Mouse (Mus musculus): ENCODE data around the gene Cux2.
A peak's percentile ranks its signal among the peaks of the same experiment; 100 is the strongest.

Cux2 gene

DNA sequence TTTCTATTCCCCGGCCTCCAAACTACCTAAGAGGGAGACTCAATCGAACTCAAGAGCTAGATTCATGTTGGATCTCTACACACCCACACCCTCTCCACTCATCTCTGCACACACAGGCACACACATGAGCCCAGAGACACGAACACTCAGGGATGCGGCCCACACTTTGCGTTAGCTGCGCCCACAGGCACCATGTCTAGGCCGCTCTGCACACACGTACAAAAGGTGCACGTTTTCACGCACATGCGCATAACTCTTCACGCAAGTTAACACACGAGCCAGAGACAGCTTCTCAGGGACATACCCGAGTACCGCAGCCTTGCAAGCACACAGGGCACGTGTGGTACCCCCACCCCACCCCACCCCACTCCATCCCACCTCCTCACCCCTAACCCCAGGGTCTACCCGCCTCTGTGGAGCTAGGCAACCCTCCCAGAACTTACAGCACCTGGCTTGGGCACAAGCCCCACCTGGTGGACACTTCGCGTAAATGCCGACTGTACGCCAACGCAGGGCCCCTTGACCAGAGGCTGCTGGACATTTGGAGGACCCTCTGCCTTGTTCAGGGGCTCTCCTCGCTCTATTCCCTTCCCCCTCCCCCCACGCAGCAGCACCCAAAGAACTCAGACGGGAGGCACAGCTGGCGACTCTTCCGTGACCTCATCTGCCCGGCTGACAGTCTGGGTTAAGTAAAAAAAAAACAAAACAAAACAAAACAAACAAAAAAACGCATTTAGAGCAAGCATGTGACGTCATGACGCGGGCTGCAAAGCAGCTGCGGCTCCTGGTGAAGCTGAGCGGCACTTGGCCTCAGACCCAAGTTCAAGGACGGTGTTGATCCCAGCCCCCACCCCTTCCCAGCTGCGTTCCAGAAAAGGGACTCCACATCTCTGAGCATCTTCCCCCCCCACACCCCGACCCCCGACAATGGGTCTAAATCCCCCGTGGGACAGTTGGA is 9.4 kb upstream of the Cux2 start:
- DNase-seq, result peak; percentile 60 to 73

DNA sequence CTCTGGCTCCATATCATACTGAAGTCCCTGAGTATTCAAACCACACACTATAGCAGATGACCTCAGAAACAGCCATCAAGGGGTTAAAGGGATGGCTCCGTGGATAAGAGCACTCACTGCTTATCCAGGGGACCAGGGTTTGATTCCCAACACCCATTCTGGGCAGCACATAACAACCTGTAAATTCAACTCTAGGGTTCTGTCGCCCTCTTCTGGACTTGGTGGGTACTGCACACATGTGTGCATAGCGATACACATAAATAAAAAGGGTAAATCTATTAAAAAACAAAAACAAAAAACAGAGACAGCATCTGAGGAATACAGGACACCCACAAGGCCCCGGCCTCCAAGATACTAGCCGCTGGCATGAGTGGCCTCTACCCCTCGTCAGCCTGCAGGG is 7.7 kb upstream of the Cux2 start:
- DNase-seq, result no peak

DNA sequence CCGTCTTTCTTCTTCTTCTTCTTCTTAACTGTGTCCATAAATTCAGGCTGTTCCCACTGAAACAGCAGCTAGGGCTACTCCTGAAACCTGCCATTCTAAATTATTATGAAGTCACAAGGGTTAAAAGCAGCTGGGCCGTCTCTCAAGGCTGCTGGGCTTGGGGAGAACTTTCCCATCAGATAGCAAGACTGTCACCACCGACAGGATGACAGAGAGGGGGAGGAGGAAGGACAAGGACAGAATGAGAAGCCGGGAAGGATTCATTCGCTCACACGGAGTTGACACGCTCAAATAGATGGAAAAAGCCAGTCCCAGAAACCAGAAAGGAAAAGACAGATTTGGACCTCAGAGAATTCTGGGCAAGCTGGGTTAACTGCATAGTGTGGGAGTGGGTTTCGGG is 6.7 kb upstream of the Cux2 start:
- no peak for DNase-seq

DNA sequence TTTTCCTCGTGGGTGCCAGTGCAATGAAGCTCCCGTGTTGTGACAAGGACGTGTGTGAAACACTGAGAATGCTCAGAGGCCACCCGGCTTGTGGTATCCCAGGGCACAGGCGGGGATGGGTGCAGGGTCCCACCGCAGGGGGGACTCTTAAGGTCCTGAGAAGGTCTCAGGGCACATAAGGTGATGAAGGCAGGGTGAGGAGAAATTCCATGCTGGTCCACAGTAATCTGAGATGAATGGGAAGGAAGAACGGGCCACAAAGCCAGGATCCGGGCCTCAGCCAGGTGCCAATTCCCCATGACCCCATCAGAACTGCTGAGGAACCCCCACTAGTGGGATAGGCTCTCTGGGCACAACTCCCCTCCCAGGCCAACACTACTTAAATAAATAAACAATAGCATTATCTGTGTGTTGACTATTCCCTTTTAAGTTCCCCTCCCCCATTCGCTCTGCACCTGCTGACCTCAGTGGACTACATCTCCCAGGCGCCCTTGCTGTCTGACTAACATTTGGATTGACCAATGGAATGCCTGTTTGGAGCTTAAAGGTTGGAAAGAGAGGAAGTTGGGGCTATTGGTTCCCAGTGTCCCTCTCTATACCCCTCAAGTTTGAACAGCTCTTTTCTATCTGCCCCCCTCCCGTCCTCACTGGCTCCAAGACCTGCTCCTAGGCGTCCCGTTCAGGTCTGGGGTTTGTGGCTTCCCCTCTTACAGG is 4.4 kb upstream of the Cux2 start:
- peak in 1 of 2 experiments; percentile 38 for DNase-seq

DNA sequence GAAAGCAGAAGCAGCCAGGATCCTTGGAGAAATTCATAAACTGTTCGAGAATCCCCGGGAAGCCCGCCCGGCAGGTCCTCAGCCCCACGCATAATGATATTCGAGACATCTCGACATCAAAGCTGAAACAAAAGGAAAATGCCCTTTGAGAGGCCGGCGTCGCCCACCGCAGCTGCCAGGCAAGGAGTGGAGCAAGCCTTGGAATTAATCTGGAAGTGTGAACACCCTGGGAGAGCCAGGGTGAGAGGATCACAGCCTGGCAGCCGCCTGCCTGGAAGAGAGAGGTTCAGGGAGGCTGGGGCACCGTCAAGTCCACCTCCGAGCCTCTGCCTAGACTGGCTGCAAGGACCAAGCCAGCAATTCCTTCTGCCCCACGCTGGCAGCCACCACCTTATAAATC is 3.7 kb upstream of the Cux2 start:
- DNase-seq, result no peak

DNA sequence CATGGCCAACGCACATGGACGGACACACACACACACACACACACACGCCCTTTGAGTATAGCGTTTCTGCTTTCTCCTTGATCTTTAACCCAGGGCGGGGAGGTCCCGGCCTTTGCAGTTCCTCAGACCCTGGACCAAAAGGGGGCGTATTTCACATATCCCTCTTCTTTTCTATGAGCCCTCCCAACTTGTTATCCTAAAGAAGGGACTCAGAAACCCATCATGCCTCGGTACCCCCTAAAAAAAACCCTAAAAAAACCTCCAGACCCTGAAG is 867 bp upstream of the Cux2 start:
- no peak for DNase-seq

DNA sequence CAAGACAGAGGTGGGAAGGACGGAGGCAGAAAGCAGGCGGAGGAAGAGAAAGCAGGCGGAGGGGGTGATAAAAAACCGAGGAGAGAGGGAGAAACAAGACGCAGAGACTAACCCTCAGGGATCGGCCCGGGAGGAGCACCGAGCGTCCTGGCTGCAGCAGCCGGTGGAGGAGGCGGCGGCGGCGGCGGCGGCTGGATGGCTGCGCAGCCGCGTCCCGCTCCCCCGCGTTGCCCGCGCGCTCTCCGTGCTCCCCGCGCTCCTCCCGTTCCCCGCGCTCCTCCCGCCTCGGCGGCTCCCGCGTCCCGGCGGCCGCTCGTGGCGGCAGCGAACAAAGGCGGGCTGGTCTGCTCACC is 262 bp downstream of the Cux2 start:
- no peak for DNase-seq

DNA sequence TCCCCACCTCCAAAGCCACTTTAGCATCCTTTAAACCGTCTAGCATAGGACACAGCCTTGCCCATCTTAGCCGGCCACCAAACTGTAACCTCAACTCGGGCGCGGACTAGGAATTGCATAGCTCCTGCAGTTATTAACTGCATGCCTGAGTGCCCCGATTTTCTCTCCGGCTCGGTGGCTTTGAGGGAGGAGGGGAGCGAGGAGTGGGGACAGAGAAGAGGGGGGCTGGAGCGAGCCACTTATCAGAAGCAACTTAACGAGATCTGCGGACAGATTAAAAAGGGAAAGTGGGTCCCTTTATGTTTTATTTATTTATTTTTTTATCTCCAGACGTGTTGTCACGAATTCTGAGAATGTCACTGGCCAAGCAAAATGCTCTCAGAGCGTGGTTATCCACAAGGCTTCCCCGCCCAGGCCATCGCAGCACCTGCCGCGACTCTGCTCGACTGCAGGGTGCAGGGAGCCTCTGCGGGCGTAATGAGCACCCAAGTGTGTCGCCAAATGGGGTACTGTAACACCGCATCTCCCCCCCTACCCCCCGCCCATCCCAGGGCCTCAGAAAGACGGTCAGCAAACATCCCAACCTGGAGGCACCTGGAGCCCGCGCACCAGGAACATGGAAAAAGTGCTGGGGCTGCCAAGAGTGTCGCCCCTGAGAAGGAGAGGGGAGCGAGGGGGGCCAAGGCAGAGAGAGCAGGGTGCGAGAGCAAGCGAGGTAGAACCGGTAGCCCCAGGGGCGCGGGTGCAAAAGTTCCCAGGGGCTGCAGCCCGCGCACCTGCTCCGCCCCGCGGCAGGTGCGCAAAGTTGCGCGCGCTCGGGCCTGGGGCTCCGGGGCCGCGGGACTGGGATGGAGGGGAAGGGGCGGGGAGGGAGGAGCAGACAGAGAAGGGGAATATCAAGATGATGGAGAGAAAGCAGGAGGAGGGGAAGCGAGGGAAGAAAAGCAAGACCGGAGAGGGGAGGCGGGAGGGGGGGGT is 927 bp downstream of the Cux2 start:
- DNase-seq, result no peak

DNA sequence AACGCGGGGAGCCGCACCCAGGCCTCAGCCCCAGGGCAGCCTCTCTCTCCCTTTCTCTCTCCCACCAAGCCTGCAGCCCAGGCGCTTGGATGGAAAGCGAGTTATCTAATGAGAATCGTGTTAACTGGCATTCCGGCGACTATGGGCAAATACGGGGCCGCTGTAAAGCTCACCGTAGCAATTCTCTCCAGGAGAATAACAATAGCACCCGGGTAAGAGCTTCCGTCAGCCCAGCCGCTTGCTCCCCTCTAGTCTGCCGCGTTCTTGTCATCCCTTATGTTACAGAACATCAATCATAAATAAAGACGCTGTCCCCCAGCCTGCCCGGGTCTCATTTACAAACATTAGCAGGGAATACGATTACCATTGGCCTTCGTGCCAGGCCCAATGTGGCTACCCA is 1.6 kb downstream of the Cux2 start:
- no peak for DNase-seq

DNA sequence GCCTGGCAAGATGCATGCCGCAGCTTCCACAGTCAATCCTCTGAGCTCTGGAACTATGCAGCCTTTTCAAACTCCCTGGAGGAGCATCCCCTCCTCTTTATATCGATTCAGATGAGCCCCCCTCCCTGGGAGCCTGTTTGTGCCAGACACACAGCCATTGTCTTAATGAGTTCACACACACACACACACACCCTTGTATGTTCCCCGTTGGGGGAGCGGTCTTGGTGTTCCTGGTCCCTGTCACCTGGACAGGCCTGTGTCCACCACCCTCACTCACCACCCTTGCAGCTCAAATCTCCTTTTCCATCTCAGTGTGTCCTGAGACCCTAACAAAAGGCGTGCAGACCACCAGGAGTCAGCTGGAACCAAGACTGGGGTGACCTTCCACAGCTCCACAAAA is 2.1 kb downstream of the Cux2 start:
- DNase-seq, result no peak

DNA sequence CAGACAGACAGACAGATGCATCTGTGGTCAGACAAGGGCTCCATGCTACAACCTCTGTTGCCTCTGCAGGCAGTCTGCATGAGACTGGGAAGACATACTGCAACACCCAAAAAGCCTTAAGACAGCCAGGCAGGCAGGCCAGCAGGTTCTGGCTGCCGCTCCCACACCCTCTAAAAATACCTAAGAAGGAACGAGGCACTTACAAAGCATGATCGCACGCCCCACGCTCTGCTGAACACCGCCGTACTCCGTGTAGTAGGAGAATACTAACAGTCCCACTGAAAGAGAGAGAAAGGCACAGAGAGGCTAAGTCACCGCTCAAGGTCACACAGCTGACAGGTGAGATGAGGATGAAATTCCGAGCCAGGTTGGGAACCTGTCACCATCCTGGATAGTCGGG is 6.3 kb downstream of the Cux2 start:
- no peak for DNase-seq

DNA sequence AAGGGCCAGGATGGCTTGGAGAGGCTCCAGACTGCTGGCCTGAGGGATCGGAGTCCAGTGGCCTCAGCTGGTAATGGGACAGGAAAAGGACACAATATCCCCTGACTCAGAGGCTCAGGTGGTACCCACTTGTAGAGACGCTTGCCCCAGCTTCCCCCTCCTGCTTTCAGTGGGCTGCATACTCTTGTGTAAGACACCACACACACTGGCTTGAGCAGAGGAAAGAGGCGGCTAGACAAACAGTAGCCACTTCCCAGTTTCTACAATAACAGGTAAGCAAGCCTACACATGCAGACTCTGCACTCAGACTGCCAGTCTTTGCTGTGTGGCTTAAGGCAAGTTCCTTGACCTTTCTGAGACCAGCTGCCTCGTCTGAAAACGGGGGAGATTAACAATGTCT is 14.6 kb downstream of the Cux2 start:
- no peak for DNase-seq

DNA sequence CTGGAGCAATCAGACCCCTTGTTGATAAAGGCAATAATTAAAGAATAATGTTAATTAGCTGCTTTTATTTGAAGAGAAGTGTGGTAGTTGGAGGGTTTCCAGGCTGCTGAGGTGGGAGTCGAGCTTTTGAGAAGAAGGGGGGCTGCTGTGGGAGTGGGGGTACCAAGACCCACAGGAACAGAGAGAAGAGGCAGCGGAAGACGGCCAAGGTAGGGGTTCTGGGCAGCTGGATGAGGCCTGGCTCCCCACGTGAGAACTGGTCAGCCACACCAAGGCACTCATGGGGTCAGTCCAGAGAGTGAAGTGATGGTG is 16.8 kb downstream of the Cux2 start:
- no peak for DNase-seq

DNA sequence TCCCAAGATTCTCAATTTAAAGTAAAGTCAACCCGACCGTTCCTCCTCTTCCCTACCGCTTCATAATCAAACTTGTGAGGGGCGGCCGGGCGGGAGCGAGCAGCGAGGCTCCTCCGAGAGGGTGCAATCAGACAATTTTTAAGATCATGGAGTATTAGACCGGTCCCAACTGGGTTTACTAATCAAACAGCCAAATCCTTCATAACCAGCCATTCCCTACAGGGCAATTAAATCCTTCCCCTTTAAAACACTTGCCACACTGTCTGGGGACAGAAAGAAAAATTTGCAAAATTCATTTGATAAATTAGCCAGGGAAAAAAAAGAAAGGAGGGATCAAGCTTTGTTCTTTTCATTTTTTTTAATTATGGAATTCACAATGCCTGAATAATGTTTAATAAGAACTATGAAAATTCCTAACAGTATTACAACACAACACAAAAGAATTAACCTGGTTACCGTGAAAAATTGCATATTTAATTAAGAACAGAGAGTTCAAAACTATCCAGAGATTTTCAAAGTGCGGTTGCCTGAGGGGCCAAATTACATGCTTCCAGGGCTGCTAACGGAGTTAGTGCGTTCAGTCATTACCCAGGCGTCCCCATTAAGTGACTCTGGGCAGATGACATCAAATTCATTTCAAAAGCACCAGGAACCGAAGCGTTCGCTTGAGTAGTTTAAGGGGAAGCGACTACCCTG is 17.3 kb downstream of the Cux2 start:
- DNase-seq, result no peak

DNA sequence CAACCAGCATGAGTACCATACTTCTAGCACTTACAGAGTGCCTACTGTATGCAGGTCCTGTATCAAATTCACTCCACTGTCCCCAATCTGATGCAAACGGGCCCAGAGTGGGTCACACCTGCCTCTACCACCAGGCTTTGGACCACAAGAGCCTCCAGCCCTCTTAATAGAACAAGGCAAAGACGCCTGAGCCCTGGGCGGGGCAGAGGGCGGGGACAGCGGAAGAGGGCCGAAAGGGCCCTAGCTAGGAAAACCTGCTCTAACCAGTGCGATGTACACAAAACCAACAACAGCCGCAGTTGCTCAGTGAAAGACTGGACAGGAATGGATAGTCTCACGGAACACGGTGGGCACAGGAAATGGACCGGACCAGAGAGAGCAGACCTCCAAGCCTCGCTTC is 18.8 kb downstream of the Cux2 start:
- peak in 1 of 2 experiments; percentile 38 for DNase-seq

DNA sequence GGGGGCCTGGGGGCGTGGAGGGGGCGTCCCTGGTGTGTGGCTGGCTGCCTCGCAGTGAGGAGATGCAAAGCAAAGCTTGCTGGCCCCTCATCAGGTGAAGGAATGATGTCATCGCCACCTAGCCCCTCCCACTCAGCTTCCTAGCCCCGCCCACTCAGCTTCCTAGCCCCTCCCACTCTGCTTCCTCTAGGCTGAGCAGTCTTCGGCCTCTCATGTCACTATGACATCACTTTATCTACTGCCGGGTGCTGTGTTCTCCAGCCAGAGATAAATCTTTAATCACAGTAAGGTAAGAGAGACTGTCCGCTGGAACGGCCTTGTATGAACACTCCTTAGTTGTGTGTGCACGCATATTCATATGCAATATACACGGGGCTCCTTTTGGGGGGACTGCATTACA is 19.3 kb downstream of the Cux2 start:
- no peak for DNase-seq

DNA sequence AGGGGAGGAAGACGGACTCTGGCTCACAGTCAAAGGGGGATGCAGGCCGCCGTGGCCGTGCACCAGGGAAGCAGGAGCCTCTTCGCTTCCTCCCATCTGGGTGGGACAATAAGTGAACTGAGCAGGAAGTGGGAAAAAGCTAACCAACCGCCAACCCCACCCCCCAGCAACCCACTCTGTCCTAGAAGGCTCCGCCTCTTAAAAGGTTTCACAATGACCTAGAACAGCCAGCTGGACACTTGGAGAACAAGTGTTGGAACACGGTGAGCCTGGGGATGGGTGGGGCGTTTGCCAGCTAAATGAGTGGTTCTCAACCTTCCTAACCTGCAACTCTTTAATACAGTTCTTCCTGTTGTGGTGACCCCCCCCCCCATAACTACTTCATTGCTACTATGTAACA is 23.1 kb downstream of the Cux2 start:
- DNase-seq, result peak; percentile 41 to 56

DNA sequence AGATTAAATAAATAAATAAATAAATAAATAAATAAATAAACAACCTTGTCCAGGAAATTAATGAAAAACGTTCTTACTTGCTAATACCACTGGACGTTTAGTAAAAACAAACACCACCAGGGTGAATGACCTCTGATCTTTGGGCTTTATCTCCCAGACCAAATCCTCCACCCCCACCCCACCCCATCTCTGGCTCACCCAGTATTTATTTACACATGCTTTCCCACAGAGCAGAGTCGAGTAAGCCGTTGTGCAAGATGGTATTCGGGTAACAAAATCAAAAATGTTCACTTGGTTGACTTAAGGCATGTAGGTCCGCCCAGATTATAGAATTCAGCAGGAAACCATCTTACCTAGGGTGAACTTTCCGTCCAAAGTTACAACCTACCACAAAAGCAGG is 23.6 kb downstream of the Cux2 start:
- no peak for DNase-seq

DNA sequence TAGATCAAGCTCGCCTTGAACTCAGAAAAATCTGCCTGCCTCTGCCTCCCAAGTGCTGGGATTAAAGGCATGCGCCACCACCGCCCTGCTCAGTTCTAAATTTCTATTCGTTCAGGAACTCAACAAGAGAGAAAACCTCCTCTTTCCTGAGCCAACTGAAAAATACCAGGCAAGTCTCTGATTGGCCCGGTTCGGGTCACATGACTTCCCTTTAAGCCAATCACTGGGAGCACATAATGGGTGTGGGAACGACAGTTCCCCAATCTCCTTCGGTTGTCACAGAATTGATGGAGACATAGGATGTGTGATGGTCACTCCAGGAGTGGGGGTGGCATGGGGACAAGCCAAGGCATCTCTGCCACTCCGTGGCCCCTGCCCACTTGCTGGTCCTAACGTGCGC is 24.8 kb downstream of the Cux2 start:
- no peak for DNase-seq

DNA sequence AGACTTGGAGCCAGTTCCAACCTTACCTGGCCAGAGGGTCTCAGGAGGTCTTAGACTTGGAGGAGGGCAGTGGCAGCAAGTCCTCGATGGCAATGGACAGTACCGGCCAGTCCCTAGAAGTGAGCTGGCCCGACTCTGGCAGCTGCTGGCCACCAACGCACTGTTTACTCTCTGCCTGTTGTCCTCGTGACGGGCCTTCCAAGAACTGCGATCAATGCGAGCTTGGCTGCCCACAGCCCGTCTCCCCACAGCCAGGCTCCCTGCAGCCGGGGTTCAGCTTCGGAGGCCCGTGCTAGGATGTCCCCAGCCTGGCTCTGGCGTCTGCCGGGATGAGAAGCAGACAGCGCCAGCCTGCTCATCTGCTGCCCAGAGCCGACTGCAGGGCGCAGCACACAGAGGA is 30.6 kb downstream of the Cux2 start:
- no peak for DNase-seq

DNA sequence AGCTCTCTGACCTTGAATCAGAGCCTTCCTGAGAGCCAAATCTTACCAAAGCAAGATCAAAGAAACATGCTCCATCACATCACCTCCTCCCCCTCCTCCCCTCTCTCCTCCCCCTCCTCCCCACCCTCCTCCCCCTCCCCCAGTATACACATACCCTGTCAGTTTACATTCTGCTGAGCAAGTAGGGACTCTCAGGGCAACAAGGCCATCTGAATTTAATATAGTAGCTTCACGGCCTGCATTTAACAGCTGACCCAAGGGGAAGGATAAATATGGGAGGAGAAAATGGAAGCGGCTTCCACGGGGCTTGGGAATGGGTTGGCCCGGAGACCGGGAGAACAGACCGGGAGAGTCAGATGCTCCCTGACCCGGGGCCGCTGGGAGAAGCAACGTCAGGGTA is 32.1 kb downstream of the Cux2 start:
- no peak for DNase-seq

DNA sequence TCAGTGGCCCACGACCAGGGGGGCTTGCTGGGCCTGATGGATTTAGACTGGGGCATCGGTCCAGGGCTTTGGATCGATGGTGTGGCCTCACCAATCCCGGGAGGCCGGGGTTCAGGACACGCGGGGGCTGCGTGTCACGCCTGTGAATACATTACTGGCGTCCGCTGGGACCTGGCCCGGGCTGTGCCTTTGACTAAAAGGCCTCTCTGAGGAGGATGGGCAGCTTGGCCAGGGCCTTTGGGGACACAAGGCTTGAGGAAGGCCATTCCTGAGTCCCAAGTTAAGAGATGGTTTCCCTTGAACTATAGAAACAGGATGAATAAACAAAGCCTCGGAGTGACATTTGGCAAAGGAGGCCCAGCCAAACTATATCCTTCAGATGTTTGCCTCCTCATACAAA is 32.6 kb downstream of the Cux2 start:
- DNase-seq, result no peak

DNA sequence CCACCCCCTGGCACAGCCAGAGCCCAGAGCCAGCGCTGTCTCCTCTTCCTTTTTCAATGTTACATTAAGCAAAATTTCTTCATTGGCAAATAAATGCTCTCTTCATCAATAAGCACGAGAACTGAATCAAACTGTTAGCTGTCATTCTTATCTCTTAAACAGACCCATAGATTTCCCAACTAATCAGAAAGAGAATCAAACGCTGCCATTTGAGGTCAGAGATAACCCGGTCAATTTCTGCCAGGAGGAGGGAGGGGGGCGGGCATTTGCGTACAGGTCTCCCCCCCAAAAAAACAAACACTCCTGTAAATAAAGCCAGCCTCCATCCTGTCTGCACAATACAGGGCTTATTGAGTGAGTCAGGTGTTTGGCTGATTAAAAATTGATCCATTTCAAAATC is 33.2 kb downstream of the Cux2 start:
- no peak for DNase-seq

Measured in lung, postnatal 4 days (tissue).